Mouse (Mus musculus) MEL (cell line): ENCODE data around the gene Cdkl2. TPM values are rescaled to one million over a fixed set of nuclear protein-coding genes. Genes with fewer than 3 reads are reported as not detected.

Experiments used
- DNase-seq: peaks from one replicate; pipeline ENCODE4 v3.0.0; 2011; ENCODE audit warnings: low read depth, low spot score
- H3K27ac ChIP-seq: 2 replicates; pipeline ENCODE4 v1.5.1; 2012; ENCODE audit warnings: low read depth, mild to moderate bottlenecking, control low read depth, low read length, moderate library complexity; ENCODE audit not compliant: control insufficient read depth
- H3K27me3 ChIP-seq, 2 experiments: fragments of 150-350 bp in 1 of 2; sonication (generic) in 1 of 2; 2 replicates each; pipeline ENCODE4 v1.6.1; 2012; ENCODE audit warnings: low read length in 2 of 2, mild to moderate bottlenecking in 2 of 2, improper control_type of control experiment in 1 of 2, moderate library complexity in 1 of 2; ENCODE audit not compliant: insufficient read depth in 2 of 2, control insufficient read depth in 1 of 2
- H3K36me3 ChIP-seq, 2 experiments: 2 replicates each; pipeline ENCODE4 v1.6.1; 2012 to 2014; ENCODE audit warnings: low read length in 2 of 2, improper control_type of control experiment in 1 of 2, inconsistent platforms in 1 of 2, mild to moderate bottlenecking in 1 of 2; ENCODE audit not compliant: insufficient read depth in 2 of 2, control insufficient read depth in 1 of 2
- H3K4me1 ChIP-seq, 2 experiments: fragments of 150-350 bp in 1 of 2; sonication (generic) in 1 of 2; 2 replicates each; pipeline ENCODE4 v1.6.1; 2012; ENCODE audit warnings: low read length in 2 of 2, improper control_type of control experiment in 1 of 2, mild to moderate bottlenecking in 1 of 2; ENCODE audit not compliant: insufficient read depth in 2 of 2, control insufficient read depth in 1 of 2
- H3K4me3 ChIP-seq, 2 experiments: fragments of 150-350 bp in 1 of 2; sonication (generic) in 1 of 2; 2 replicates each; pipeline ENCODE4 v1.5.1; 2012; ENCODE audit warnings: low read depth in 2 of 2, low read length in 2 of 2, mild to moderate bottlenecking in 2 of 2, moderate library complexity in 2 of 2, control low read depth in 1 of 2, improper control_type of control experiment in 1 of 2; ENCODE audit not compliant: control insufficient read depth in 1 of 2, insufficient read depth in 1 of 2
- H3K79me2 ChIP-seq: 2 replicates; pipeline ENCODE4 v1.6.1; 2012; ENCODE audit warnings: mild to moderate bottlenecking, low read length, moderate library complexity; ENCODE audit not compliant: control insufficient read depth, poor library complexity, insufficient read depth
- H3K9ac ChIP-seq: 2 replicates; pipeline ENCODE4 v1.6.1; 2012; ENCODE audit warnings: low read depth, mild to moderate bottlenecking, control low read depth, low read length, moderate library complexity; ENCODE audit not compliant: control insufficient read depth, poor library complexity, severe bottlenecking
- H3K9me3 ChIP-seq: fragments of 150-350 bp; sonication (generic); replicated peaks from 2 replicates; pipeline ENCODE4 v1.6.1; 2012; ENCODE audit warnings: mild to moderate bottlenecking, low read length, improper control_type of control experiment, moderate library complexity; ENCODE audit not compliant: insufficient read depth
- CHD1 ChIP-seq: IDR thresholded peaks from 2 replicates; pipeline ENCODE4 v1.6.1; 2012; ENCODE audit warnings: low read depth, mild to moderate bottlenecking, inconsistent platforms, low read length, improper control_type of control experiment
- CHD2 ChIP-seq: IDR thresholded peaks from 2 replicates; pipeline ENCODE4 v1.6.1; 2011; ENCODE audit warnings: low read length, improper control_type of control experiment
- E2F4 ChIP-seq: IDR thresholded peaks from 2 replicates; pipeline ENCODE4 v1.6.1; 2011; ENCODE audit warnings: low read depth, low read length, improper control_type of control experiment, borderline replicate concordance
- ELF1 ChIP-seq: IDR thresholded peaks from 2 replicates; pipeline ENCODE4 v1.6.1; 2014; ENCODE audit warnings: low read depth, mild to moderate bottlenecking, inconsistent platforms, low read length, improper control_type of control experiment, moderate library complexity
- EP300 ChIP-seq, 2 experiments: IDR thresholded peaks; 2 replicates each; pipeline ENCODE4 v1.6.1; 2011; ENCODE audit warnings: improper control_type of control experiment in 2 of 2, low read length in 2 of 2, low read depth in 1 of 2, mild to moderate bottlenecking in 1 of 2
- GABPA ChIP-seq: IDR thresholded peaks from 2 replicates; pipeline ENCODE4 v1.6.1; 2012; ENCODE audit warnings: low read depth, mild to moderate bottlenecking, inconsistent platforms, low read length, improper control_type of control experiment, moderate library complexity
- GATA1 ChIP-seq: IDR thresholded peaks from 2 replicates; pipeline ENCODE4 v1.6.1; 2011; ENCODE audit warnings: low read depth, low read length, improper control_type of control experiment
- HCFC1 ChIP-seq: IDR thresholded peaks from 2 replicates; pipeline ENCODE4 v1.6.1; 2012; ENCODE audit warnings: low read depth, mild to moderate bottlenecking, inconsistent platforms, low read length, improper control_type of control experiment, moderate library complexity
- JUND ChIP-seq: IDR thresholded peaks from 2 replicates; pipeline ENCODE4 v1.6.1; 2011; ENCODE audit warnings: low read depth, mild to moderate bottlenecking, improper control_type of control experiment, low read length
- MAFK ChIP-seq: IDR thresholded peaks from 2 replicates; pipeline ENCODE4 v1.6.1; 2011; ENCODE audit warnings: low read depth, mild to moderate bottlenecking, low read length, improper control_type of control experiment, borderline replicate concordance
- MAX ChIP-seq: IDR thresholded peaks from 2 replicates; pipeline ENCODE4 v1.6.1; 2011; ENCODE audit warnings: low read length, improper control_type of control experiment
- MEF2A ChIP-seq: IDR thresholded peaks from 2 replicates; pipeline ENCODE4 v1.6.1; 2014; ENCODE audit warnings: low read depth, mild to moderate bottlenecking, inconsistent platforms, low read length, improper control_type of control experiment; ENCODE audit not compliant: poor library complexity, insufficient replicate concordance, severe bottlenecking; ENCODE audit errors: extremely low read depth
- MXI1 ChIP-seq: IDR thresholded peaks from 2 replicates; pipeline ENCODE4 v1.6.1; 2011; ENCODE audit warnings: mild to moderate bottlenecking, low read depth, low read length, improper control_type of control experiment
- MYB ChIP-seq: IDR thresholded peaks from 2 replicates; pipeline ENCODE4 v1.6.1; 2011; ENCODE audit warnings: mild to moderate bottlenecking, low read depth, low read length, improper control_type of control experiment
- MYC ChIP-seq: IDR thresholded peaks from 2 replicates; pipeline ENCODE4 v1.6.1; 2011; ENCODE audit warnings: low read depth, mild to moderate bottlenecking, low read length, improper control_type of control experiment, moderate library complexity
- NRF1 ChIP-seq: IDR thresholded peaks from 2 replicates; pipeline ENCODE4 v1.6.1; 2014; ENCODE audit warnings: low read depth, mild to moderate bottlenecking, inconsistent platforms, low read length, improper control_type of control experiment, moderate library complexity; ENCODE audit not compliant: poor library complexity, insufficient read depth, severe bottlenecking
- POLR2AphosphoS2 ChIP-seq: IDR thresholded peaks from 2 replicates; pipeline ENCODE4 v1.6.1; 2011; ENCODE audit warnings: low read length, improper control_type of control experiment
- POLR2AphosphoS5 ChIP-seq: IDR thresholded peaks from 2 replicates; pipeline ENCODE4 v1.6.1; 2012; ENCODE audit warnings: low read depth, borderline replicate concordance, mild to moderate bottlenecking, inconsistent platforms, low read length, moderate library complexity, mixed read lengths
- RAD21 ChIP-seq: IDR thresholded peaks from 2 replicates; pipeline ENCODE4 v1.6.1; 2011; ENCODE audit warnings: mild to moderate bottlenecking, low read depth, low read length, improper control_type of control experiment
- RCOR1 ChIP-seq: IDR thresholded peaks from 2 replicates; pipeline ENCODE4 v1.6.1; 2012; ENCODE audit warnings: low read depth, mild to moderate bottlenecking, inconsistent platforms, low read length, improper control_type of control experiment
- SIN3A ChIP-seq: IDR thresholded peaks from 2 replicates; pipeline ENCODE4 v1.6.1; 2012; ENCODE audit warnings: low read length, improper control_type of control experiment, inconsistent platforms
- SMC3 ChIP-seq: IDR thresholded peaks from 2 replicates; pipeline ENCODE4 v1.6.1; 2011; ENCODE audit warnings: low read depth, low read length, improper control_type of control experiment
- TCF12 ChIP-seq: IDR thresholded peaks from 2 replicates; pipeline ENCODE4 v1.6.1; 2014; ENCODE audit warnings: low read depth, mild to moderate bottlenecking, inconsistent platforms, low read length, improper control_type of control experiment, moderate library complexity
- UBTF ChIP-seq: IDR thresholded peaks from 2 replicates; pipeline ENCODE4 v1.6.1; 2012; ENCODE audit warnings: low read depth, mild to moderate bottlenecking, inconsistent platforms, low read length, improper control_type of control experiment, moderate library complexity, borderline replicate concordance; ENCODE audit not compliant: insufficient read depth
- USF1 ChIP-seq: IDR thresholded peaks from 2 replicates; pipeline ENCODE4 v1.6.1; 2014; ENCODE audit warnings: low read depth, mild to moderate bottlenecking, inconsistent platforms, low read length, improper control_type of control experiment, moderate library complexity
- ZC3H11A ChIP-seq: IDR thresholded peaks from 2 replicates; pipeline ENCODE4 v1.6.1; 2012; ENCODE audit warnings: low read depth, mild to moderate bottlenecking, inconsistent platforms, low read length, improper control_type of control experiment
- ZKSCAN1 ChIP-seq: IDR thresholded peaks from 2 replicates; pipeline ENCODE4 v1.6.1; 2012; ENCODE audit warnings: low read depth, mild to moderate bottlenecking, inconsistent platforms, low read length, improper control_type of control experiment, moderate library complexity
- polyA plus RNA-seq, 2 experiments: library from polyadenylated mRNA; stranded (reverse) in 1 of 2; unstranded in 1 of 2; fragments of >175 nt in 1 of 2; fragments of >200 nt in 1 of 2; gene quantifications; 2 replicates each; pipeline versions ENCODE4 v1.2.1 to v1.2.4; 2012; ENCODE audit warnings: low replicate concordance in 2 of 2, low read depth in 1 of 2; ENCODE audit not compliant: insufficient read length in 2 of 2, insufficient read depth in 1 of 2, missing spikeins in 1 of 2
- total RNA-seq: library from RNA; depleted of rRNA; stranded (reverse); fragments of 300-350 nt; gene quantifications from 2 replicates; pipeline ENCODE4 v1.2.3, GENCODE M21; 2012

Gene Cdkl2
- total and polyA plus RNA-seq, 3 experiments = 0.08 to 0.53 TPM; not detected in 1

DNA sequence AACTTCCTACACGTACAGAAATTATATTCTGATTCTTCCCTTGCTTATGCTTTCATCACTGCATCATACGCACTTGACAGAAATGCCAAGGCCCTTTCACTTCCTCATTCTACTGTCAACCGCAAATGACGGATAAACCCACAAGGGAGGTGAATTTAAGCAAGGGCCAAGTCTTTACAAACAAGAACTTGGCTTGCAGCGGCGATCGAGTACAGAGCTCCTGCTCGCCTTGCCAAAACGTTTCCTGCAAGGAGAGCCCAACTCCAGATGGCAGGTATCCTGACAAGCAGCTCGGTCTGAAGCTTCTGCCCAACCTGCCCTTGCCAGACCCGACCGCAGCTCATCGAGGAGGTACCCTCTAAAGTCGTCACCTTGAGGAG is 81.4 kb downstream of the Cdkl2 start (continued):
- TF ChIP-seq MYB = peak; percentile 42; the same call in 1 of the 2 replicates
- TF ChIP-seq SMC3 = no peak
- TF ChIP-seq POLR2AphosphoS2 = 0 out of 2 replicates have a peak, but pooled peaks have one; percentile 14

DNA sequence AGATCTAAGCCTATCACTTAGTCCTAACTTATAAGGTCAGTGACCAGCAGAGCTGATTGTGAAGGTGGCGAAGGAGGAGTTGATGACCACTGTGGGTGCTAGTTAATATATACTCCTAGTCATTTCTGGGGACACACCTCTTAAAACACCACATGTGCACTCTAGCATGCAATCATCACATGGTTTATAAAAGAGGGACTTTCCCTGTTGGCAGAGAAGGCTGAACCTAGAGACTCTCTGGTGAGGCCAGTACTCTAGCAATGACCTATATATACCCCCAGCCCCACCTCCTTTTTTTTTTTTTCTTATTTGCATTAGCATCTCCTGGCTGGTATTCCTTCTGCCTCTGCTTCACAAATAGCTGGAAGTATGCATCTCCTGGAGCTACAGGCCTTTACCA is 82.3 kb downstream of the Cdkl2 start:
- Histone ChIP-seq H3K27me3 (no peaks in the 10 kb centered on the region), H3K36me3 (peaks cover 2 to 37% of the 10 kb centered on the region in 2 experiments), H3K79me2 (peaks cover 24% of the 10 kb centered on the region), H3K9me3 (no peaks in the 10 kb centered on the region), H3K27ac (peak overlapping the region; percentile 98), H3K4me1 (peaks cover 17 to 21% of the 10 kb centered on the region in 2 experiments), H3K4me3 (peak overlapping the region; percentile 91 to 100), H3K9ac (peak overlapping the region; percentile 94)
- 0 out of 2 replicates have a peak, but pooled peaks have one; percentile 25 for TF ChIP-seq MAX
- no peak for TF ChIP-seq ZKSCAN1
- peak; percentile 25 for DNase-seq

DNA sequence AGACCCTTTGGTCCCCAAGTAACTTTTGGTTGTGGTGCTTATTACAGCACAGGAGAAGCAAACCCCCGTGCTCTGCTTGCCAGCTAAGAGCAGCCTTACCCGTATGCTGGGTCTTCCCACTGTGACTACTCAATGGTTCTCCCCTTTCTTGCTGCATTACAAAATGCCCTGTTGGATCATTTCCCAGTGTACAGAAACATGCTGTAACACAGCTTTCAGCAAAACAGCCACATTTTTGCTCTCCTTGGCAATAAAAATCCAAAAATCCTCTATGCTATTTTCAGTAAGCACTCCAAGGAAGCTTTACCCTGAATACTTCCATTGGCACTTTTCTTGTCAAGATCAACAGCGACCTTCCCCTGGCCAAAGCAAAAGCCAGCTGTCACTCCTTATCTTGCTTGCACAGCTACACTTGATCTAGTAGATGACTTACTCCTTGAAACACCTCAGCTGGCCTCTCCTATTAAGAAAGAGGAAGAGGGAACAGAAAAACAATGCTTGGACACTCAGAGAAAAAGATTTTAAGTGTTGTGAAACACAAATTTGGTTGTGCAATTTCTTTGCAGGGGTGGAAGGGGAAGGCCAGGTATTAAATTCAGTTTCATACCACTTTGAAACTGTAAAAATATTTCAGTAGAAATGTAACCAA is 83.0 kb downstream of the Cdkl2 start:
- Histone ChIP-seq H3K36me3 (peaks cover 5 to 37% of the 10 kb centered on the region in 2 experiments), H3K27ac (peak overlapping the region; percentile 98), H3K79me2 (peaks cover 24% of the 10 kb centered on the region), H3K9me3 (no peaks in the 10 kb centered on the region), H3K4me3 (peak overlapping the region; percentile 36 to 100; a peak in 3 of 4 replicates), H3K9ac (peak overlapping the region; percentile 51), H3K27me3 (no peaks in the 10 kb centered on the region), H3K4me1 (peaks cover 17 to 21% of the 10 kb centered on the region in 2 experiments)
- DNase-seq = peak; percentile 79
- TF ChIP-seq MYC (no peak), UBTF (no peak), ZKSCAN1 (no peak), TCF12 (peak; percentile 95), JUND (no peak), MEF2A (no peak), E2F4 (no peak), POLR2AphosphoS5 (no peak), CHD1 (no peak), MAFK (no peak; the same call in 1 of the 2 replicates), EP300 (IDR thresholded peaks at IDR 0.05; ENCODE audit: low read depth in 1 of 2, low read length in 2 of 2) (peak; percentile 88 to 90), CHD2 (no peak), GABPA (no peak), USF1 (no peak), MYB (no peak), RAD21 (no peak), ZC3H11A (0 out of 2 replicates have a peak, but pooled peaks have one; percentile 1), MAX (no peak), ELF1 (no peak), MXI1 (no peak; the same call in 1 of the 2 replicates), NRF1 (no peak), GATA1 (peak; percentile 94), SMC3 (no peak), SIN3A (peak; percentile 94), RCOR1 (peak; percentile 80), HCFC1 (peak; percentile 38; the same call in 1 of the 2 replicates)
